Mouse (Mus musculus): ENCODE data around the gene Slc28a1. TPM values are rescaled to one million over a fixed set of nuclear protein-coding genes. Genes with fewer than 3 reads are reported as not detected.

Gene Slc28a1
- polyA plus RNA-seq (2014; fragmentation: Nextera tagmentation; extraction: Ambion mirVana): 0.06 and 0.07 TPM in 2 replicates

DNA sequence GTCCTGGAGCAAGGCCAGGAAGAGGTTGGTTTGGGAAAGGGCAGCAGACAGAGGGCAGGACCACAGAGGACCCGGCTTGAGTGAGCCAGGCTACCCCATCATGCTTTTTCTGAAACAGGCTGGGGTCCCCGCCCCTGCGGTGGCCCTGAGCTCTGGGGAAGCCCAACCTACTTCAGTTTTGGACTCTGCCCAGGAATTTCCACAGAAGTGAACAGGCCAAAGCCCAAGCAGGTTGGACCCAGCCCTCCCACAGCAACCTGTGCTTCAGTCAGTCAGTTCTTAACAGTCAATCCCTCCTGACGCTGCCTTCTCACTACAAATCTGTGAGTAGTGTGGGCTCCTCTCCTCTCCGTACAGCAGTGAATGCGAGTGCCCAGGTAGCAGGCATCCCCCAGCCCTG is at the start of gene Slc28a1:
Gene Slc28a1 (plus strand): TSS at position 245 of the 400 bp plus-strand sequence.
- no peak within 1 kb of the TSS for H3K4me2 ChIP-seq
- no peak within 1 kb of the TSS for H3K9ac ChIP-seq (ENCODE audit: low read length)
- no peak within 1 kb of the TSS for H3K4me3 ChIP-seq (ENCODE audit: low read depth, low read length)
- WGBS: 87% methylated on average over 6 of the region's 6 CpGs
- DNase-seq (ENCODE audit: low spot score, missing footprints) (no peak), ATAC-seq (ENCODE audit: low FRiP score) (no peak)
- H3K9me3 ChIP-seq (ENCODE audit: control insufficient read depth, low read length): no peaks in the 10 kb centered on the region
- no peaks in the 10 kb centered on the region for H3K4me1 ChIP-seq (ENCODE audit: control insufficient read depth, insufficient read depth, low read length)
- no peaks in the 10 kb centered on the region for H3K27me3 ChIP-seq (ENCODE audit: control insufficient read depth, insufficient read depth, low read length)
- H3K36me3 ChIP-seq (ENCODE audit: control insufficient read depth, insufficient read depth, low read length): no peaks in the 10 kb centered on the region
- no peak within 1 kb of the TSS for H3K27ac ChIP-seq (ENCODE audit: low read depth, low read length)

DNA sequence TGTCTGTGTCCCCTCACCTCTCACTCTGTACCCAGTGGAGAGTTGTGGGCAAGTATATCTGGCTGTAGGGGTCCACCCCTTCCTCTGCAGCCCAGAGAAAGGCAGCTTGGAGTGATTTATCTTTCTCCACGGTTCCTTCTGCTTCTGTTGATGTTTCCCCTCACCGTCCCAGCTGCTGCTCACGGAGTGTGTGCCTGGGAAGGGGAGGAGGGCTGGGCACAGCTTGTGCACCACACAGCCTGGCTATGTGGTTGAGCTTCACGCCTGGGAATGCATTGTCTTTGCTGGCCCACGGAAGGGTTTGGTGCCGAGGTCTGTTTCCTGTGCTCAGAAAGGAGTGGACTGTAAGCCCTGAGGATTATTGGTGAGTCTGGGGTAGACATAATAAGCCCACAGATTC is 47.9 kb upstream of the Slc28a1 start:
- Histone ChIP-seq H3K27ac (ENCODE audit: low read depth, low read length) (no peak overlapping the region), H3K9ac (ENCODE audit: low read length) (no peak overlapping the region), H3K27me3 (ENCODE audit: control insufficient read depth, insufficient read depth, low read length) (no peaks in the 10 kb centered on the region), H3K4me3 (ENCODE audit: low read depth, low read length) (no peak overlapping the region), H3K4me2 (no peak overlapping the region), H3K36me3 (ENCODE audit: control insufficient read depth, insufficient read depth, low read length) (no peaks in the 10 kb centered on the region), H3K9me3 (ENCODE audit: control insufficient read depth, low read length) (no peaks in the 10 kb centered on the region), H3K4me1 (ENCODE audit: control insufficient read depth, insufficient read depth, low read length) (no peaks in the 10 kb centered on the region)
- no peak for DNase-seq (ENCODE audit: low spot score, missing footprints)
- ATAC-seq (ENCODE audit: low FRiP score): no peak
- WGBS: 60% methylated on average over 6 of the region's 6 CpGs

DNA sequence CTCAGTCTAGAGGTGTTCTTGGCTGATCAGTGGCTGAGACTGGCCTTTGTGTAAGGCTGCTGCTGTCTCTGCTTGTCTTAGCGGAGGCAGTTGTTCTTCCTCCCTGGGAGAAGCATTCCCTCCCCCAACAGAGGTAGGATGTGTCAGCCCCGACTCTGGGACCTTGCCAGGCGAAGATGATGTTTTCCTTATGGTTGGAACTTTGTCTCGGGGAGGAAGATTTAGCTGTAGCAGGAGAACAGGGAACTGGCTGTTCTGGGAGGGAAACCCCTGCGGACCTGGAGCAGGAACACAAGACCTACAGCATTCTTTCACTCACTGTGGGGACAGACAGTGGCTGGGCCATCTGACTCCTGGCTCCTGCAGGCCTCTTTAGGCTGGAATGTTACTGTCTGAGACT is 42.1 kb upstream of the Slc28a1 start:
- ATAC-seq (ENCODE audit: low FRiP score): no peak
- Histone ChIP-seq H3K4me1 (ENCODE audit: control insufficient read depth, insufficient read depth, low read length) (no peaks in the 10 kb centered on the region), H3K27ac (ENCODE audit: low read depth, low read length) (no peak overlapping the region), H3K27me3 (ENCODE audit: control insufficient read depth, insufficient read depth, low read length) (no peaks in the 10 kb centered on the region), H3K4me2 (no peak overlapping the region), H3K4me3 (ENCODE audit: low read depth, low read length) (no peak overlapping the region), H3K9me3 (ENCODE audit: control insufficient read depth, low read length) (no peaks in the 10 kb centered on the region), H3K36me3 (ENCODE audit: control insufficient read depth, insufficient read depth, low read length) (no peaks in the 10 kb centered on the region), H3K9ac (ENCODE audit: low read length) (no peak overlapping the region)
- 60% methylated on average over 5 of the region's 5 CpGs for WGBS
- no peak for DNase-seq (ENCODE audit: low spot score, missing footprints)

DNA sequence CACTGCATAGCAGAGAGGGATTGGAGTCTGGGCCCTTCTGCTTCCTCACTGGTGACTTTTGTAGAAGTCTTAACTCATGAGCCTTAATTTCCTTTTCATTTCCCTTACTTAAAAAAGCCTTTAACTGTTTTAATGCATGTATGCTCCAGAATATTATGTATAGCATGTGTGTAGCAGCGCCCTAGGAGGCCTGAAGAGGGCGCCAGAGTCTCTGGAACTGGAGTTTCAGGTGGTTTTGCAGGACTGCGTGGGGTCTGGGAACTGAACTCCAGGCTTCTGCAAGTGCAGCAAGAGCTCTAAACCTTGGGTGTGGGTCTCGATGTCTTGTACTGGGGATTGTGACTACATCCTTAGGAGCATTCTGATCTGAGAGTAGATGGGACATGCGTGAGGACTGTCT is 41.3 kb upstream of the Slc28a1 start:
- 83% methylated on average over 5 of the region's 5 CpGs for WGBS
- H3K27me3 ChIP-seq (ENCODE audit: control insufficient read depth, insufficient read depth, low read length): no peaks in the 10 kb centered on the region

DNA sequence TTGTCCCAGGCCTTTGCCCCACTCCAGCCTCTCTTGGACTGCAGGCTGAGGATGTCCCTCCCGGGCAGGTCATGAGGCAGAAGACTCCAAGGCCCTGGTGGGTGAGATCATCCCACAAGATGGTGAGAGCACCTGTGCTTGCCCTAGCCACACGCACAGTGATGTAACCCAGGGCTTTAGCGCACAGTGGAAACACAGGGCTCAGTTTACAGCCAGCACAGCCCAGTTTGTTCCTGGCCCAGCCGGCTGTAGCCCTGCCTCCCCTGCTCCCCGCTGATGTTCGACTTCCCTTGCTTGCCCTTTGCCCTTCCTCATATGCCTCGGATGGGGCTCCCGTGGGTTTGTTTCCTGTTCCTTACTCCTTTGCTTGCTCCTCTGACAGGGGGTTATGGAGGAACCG is 40.1 kb upstream of the Slc28a1 start:
- Histone ChIP-seq H3K9me3 (ENCODE audit: control insufficient read depth, low read length) (no peaks in the 10 kb centered on the region), H3K27ac (ENCODE audit: low read depth, low read length) (no peak overlapping the region), H3K9ac (ENCODE audit: low read length) (no peak overlapping the region), H3K36me3 (ENCODE audit: control insufficient read depth, insufficient read depth, low read length) (no peaks in the 10 kb centered on the region), H3K4me1 (ENCODE audit: control insufficient read depth, insufficient read depth, low read length) (no peaks in the 10 kb centered on the region), H3K4me3 (ENCODE audit: low read depth, low read length) (no peak overlapping the region), H3K27me3 (ENCODE audit: control insufficient read depth, insufficient read depth, low read length) (no peaks in the 10 kb centered on the region), H3K4me2 (no peak overlapping the region)
- ATAC-seq (ENCODE audit: low FRiP score): no peak
- WGBS: 64% methylated on average over 9 of the region's 9 CpGs
- DNase-seq (ENCODE audit: low spot score, missing footprints): no peak

More for the DNA sequence above, 41.3 kb upstream of the Slc28a1 start:
- no peaks in the 10 kb centered on the region for H3K9me3 ChIP-seq (ENCODE audit: control insufficient read depth, low read length)
- H3K36me3 ChIP-seq (ENCODE audit: control insufficient read depth, insufficient read depth, low read length): no peaks in the 10 kb centered on the region
- no peak overlapping the region for H3K27ac ChIP-seq (ENCODE audit: low read depth, low read length)
- H3K4me2 ChIP-seq: no peak overlapping the region
- no peak for ATAC-seq (ENCODE audit: low FRiP score)
- no peaks in the 10 kb centered on the region for H3K4me1 ChIP-seq (ENCODE audit: control insufficient read depth, insufficient read depth, low read length)
- H3K9ac ChIP-seq (ENCODE audit: low read length): no peak overlapping the region
- no peak for DNase-seq (ENCODE audit: low spot score, missing footprints)
- no peak overlapping the region for H3K4me3 ChIP-seq (ENCODE audit: low read depth, low read length)

DNA sequence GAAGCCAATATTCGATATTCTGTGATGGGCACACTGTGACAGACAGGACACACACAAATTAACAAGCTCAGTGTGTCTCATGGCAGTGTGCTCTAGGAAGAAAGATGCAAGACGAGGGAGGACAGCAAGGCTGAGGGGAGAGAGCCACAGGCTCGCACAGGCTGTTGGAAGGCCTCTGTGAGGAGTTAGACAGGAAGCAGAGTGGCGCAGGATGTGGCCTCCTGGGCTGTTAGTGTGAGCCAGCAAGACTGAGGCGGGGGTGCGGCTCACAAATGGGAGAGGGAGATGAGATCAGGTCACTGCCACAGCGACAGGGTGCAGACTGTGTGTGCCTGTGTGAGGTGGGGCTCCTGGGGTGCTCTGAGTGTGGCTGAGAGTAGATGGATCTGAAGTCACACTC is 39.3 kb upstream of the Slc28a1 start:
- Histone ChIP-seq H3K9me3 (ENCODE audit: control insufficient read depth, low read length) (no peaks in the 10 kb centered on the region), H3K4me3 (ENCODE audit: low read depth, low read length) (no peak overlapping the region), H3K4me2 (no peak overlapping the region), H3K27me3 (ENCODE audit: control insufficient read depth, insufficient read depth, low read length) (no peaks in the 10 kb centered on the region), H3K9ac (ENCODE audit: low read length) (no peak overlapping the region), H3K36me3 (ENCODE audit: control insufficient read depth, insufficient read depth, low read length) (no peaks in the 10 kb centered on the region), H3K4me1 (ENCODE audit: control insufficient read depth, insufficient read depth, low read length) (no peaks in the 10 kb centered on the region), H3K27ac (ENCODE audit: low read depth, low read length) (no peak overlapping the region)
- 76% methylated on average over 7 of the region's 7 CpGs for WGBS
- ATAC-seq (ENCODE audit: low FRiP score) (no peak), DNase-seq (ENCODE audit: low spot score, missing footprints) (no peak)

DNA sequence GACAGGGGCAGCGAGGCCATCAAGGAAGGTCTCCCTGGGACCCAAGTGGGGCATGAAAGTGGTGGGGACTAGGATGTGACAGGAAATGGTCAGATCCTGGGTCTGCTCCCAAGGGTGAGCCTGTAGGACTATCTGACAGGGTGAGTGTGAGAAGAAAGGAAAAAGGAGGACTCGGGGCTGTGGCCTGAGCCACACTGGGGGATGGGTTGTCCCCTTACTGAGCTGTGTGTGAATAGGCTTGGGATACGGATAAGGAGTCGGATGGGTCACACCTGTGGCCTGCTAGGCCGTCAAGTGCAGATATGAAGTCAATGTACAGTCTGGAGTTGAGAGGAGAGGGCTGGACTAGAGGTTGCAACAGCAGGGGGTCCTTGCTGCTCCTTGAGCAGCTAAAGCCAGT is 38.9 kb upstream of the Slc28a1 start:
- ATAC-seq (ENCODE audit: low FRiP score) (no peak), DNase-seq (ENCODE audit: low spot score, missing footprints) (no peak)
- Histone ChIP-seq H3K4me3 (ENCODE audit: low read depth, low read length) (no peak overlapping the region), H3K27ac (ENCODE audit: low read depth, low read length) (no peak overlapping the region), H3K9me3 (ENCODE audit: control insufficient read depth, low read length) (no peaks in the 10 kb centered on the region), H3K27me3 (ENCODE audit: control insufficient read depth, insufficient read depth, low read length) (no peaks in the 10 kb centered on the region), H3K4me2 (no peak overlapping the region), H3K36me3 (ENCODE audit: control insufficient read depth, insufficient read depth, low read length) (no peaks in the 10 kb centered on the region), H3K9ac (ENCODE audit: low read length) (no peak overlapping the region), H3K4me1 (ENCODE audit: control insufficient read depth, insufficient read depth, low read length) (no peaks in the 10 kb centered on the region)
- WGBS: 76% methylated on average over 5 of the region's 5 CpGs

DNA sequence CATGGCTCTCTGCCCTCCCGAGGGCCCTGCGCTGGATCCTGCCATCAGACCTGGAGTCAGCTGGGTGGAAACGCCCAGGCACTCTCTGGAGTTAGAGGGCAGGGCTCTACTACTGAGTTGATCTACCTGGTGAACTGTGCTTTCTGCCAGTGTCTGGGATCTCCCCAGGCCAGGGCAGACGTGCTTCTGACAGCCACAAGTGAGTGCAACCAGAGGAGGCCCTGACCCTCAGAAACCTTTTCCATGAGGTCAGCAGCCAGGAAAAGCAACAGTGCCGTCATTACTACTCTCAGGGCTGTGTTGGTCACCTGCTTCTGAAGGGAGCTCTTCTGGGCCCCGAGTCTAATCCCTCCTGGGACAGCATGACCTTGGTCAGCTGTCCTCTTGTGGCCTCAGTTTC is 37.6 kb upstream of the Slc28a1 start:
- Histone ChIP-seq H3K36me3 (ENCODE audit: control insufficient read depth, insufficient read depth, low read length) (no peaks in the 10 kb centered on the region), H3K27me3 (ENCODE audit: control insufficient read depth, insufficient read depth, low read length) (no peaks in the 10 kb centered on the region), H3K4me3 (ENCODE audit: low read depth, low read length) (no peak overlapping the region), H3K27ac (ENCODE audit: low read depth, low read length) (no peak overlapping the region), H3K9ac (ENCODE audit: low read length) (no peak overlapping the region), H3K9me3 (ENCODE audit: control insufficient read depth, low read length) (no peaks in the 10 kb centered on the region), H3K4me1 (ENCODE audit: control insufficient read depth, insufficient read depth, low read length) (no peaks in the 10 kb centered on the region), H3K4me2 (no peak overlapping the region)
- DNase-seq (ENCODE audit: low spot score, missing footprints) (no peak), ATAC-seq (ENCODE audit: low FRiP score) (no peak)
- WGBS: 77% methylated on average over 6 of the region's 6 CpGs

DNA sequence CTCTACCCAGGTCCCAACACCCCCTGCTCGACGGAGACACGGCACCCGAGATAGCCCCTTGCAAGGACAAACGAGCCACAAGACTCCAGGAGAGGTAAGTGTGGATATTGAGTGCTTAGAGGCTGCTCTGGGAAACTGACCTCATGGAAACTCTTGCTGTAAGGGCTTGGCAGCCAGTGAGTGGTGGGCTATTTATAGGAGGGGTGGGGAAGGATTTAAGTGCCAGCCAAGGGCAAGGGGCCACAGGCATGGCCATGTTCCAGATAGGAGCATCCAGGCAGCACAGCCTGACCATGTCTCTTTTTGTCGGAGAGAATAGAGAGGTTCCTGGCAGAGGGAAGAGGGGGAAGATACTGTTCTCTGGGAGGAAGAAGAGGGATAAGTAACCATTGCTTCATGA is 35.9 kb upstream of the Slc28a1 start:
- Histone ChIP-seq H3K9me3 (ENCODE audit: control insufficient read depth, low read length) (no peaks in the 10 kb centered on the region), H3K4me1 (ENCODE audit: control insufficient read depth, insufficient read depth, low read length) (no peaks in the 10 kb centered on the region), H3K9ac (ENCODE audit: low read length) (no peak overlapping the region), H3K36me3 (ENCODE audit: control insufficient read depth, insufficient read depth, low read length) (no peaks in the 10 kb centered on the region), H3K4me3 (ENCODE audit: low read depth, low read length) (no peak overlapping the region), H3K27me3 (ENCODE audit: control insufficient read depth, insufficient read depth, low read length) (no peaks in the 10 kb centered on the region), H3K27ac (ENCODE audit: low read depth, low read length) (no peak overlapping the region), H3K4me2 (no peak overlapping the region)
- no peak for DNase-seq (ENCODE audit: low spot score, missing footprints)
- WGBS: 93% methylated on average over 6 of the region's 6 CpGs
- ATAC-seq (ENCODE audit: low FRiP score): no peak

DNA sequence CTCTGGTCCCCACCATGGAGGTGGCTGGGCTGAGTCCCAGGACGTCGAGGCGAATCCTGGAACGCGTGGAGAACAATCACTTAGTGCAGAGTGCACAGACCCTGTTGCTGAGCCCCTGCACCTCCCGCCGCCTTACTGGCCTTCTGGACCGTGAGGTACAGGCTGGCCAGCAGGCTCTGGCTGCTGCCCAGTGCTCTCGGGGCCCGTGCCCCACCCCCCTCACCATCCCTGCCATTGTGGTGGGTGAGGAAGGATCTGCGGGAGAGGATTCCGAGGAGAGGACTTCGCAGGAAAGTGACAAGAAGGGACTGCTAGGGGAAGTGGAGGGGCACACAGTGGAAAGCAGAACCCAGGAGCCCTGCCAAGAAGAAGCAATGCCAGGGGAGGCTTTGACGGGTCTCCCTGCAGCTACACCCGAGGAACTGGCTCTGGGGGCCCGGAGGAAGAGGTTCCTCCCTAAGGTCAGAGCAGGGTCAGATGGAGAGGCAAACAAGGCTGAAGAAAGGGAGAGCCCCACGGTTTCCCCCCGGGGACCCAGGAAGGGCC is 21.1 kb upstream of the Slc28a1 start:
- H3K4me2 ChIP-seq: no peak overlapping the region
- no peak overlapping the region for H3K4me3 ChIP-seq (ENCODE audit: low read depth, low read length)
- 53% methylated on average over 18 of the region's 18 CpGs for WGBS
- H3K27me3 ChIP-seq (ENCODE audit: control insufficient read depth, insufficient read depth, low read length): no peaks in the 10 kb centered on the region
- H3K4me1 ChIP-seq (ENCODE audit: control insufficient read depth, insufficient read depth, low read length): no peaks in the 10 kb centered on the region
- DNase-seq (ENCODE audit: low spot score, missing footprints): no peak
- no peaks in the 10 kb centered on the region for H3K36me3 ChIP-seq (ENCODE audit: control insufficient read depth, insufficient read depth, low read length)
- no peaks in the 10 kb centered on the region for H3K9me3 ChIP-seq (ENCODE audit: control insufficient read depth, low read length)
- H3K27ac ChIP-seq (ENCODE audit: low read depth, low read length): no peak overlapping the region
- no peak for ATAC-seq (ENCODE audit: low FRiP score)
- H3K9ac ChIP-seq (ENCODE audit: low read length): no peak overlapping the region

All from midbrain, embryonic 11.5 days (tissue).